8 mouse cellular contexts compared by ENCODE assay signal in the genomic region with DNA sequence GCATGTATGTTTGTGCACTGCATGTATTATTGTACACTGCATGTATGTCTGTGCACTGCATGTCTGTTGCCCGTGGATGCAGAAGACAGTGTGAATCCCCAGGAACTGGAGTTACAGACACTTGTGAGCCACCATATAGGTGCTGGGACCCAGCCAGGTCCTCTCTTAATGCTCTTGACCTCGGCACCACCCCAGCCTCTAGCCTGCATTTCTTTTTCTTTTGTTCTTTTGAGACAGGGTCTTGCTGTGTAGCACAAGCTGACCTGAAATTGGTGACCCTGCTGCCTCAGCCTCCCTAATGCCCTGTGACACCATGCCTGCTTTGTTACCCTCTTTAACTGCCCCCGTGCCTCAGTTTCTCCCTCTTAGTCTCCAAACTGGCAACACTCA. TPM values are rescaled to one million over a fixed set of nuclear protein-coding genes. Genes with fewer than 3 reads are reported as not detected.
DNase-seq lines count a peak whose midpoint lies in the region; ATAC-seq and TF ChIP-seq lines count a peak whose summit lies in the region.

No protein-coding gene starts in this region.

- H3K27ac ChIP-seq in spleen, adult 2 months (ENCODE audit: insufficient read depth, low read length): peak overlapping the region; percentile 98
- peak overlapping the region; percentile 81 for H3K27ac ChIP-seq in limb, embryonic 15.5 days
- peak overlapping the region; percentile 82 for H3K27ac ChIP-seq in stomach, embryonic 15.5 days

- H3K27me3 ChIP-seq in spleen, adult 2 months (ENCODE audit: control insufficient read depth, insufficient read depth, low read length): no peaks in the 10 kb centered on the region
- no peaks in the 10 kb centered on the region; the same call in 1 of the 2 replicates for H3K27me3 ChIP-seq in erythroblast, embryonic 14.5 days (ENCODE audit: control insufficient read depth)
- no peaks in the 10 kb centered on the region for H3K27me3 ChIP-seq in limb, embryonic 15.5 days
- no peaks in the 10 kb centered on the region for H3K27me3 ChIP-seq in stomach, embryonic 15.5 days (replicated peaks)

- H3K9me3 ChIP-seq in erythroblast, embryonic 14.5 days (ENCODE audit: control insufficient read depth, low read length): peaks cover 8% of the 10 kb centered on the region
- H3K9me3 ChIP-seq in limb, embryonic 15.5 days: no peaks in the 10 kb centered on the region
- no peaks in the 10 kb centered on the region for H3K9me3 ChIP-seq in stomach, embryonic 15.5 days

- no peak for ATAC-seq in limb, embryonic 15.5 days (ENCODE audit: insufficient number of reproducible peaks, low FRiP score, low TSS enrichment, low read depth)
- no peak for ATAC-seq in stomach, embryonic 15.5 days (ENCODE audit: insufficient read depth, low FRiP score, low read depth)

- H3K4me1 ChIP-seq in spleen, adult 2 months (ENCODE audit: control insufficient read depth, insufficient read depth, insufficient read length): peaks cover 34% of the 10 kb centered on the region; the same call in 1 of the 2 replicates
- peaks cover 40% of the 10 kb centered on the region for H3K4me1 ChIP-seq in erythroblast, embryonic 14.5 days (ENCODE audit: control insufficient read depth)
- H3K4me1 ChIP-seq in limb, embryonic 15.5 days: peaks cover 47% of the 10 kb centered on the region
- peaks cover 32% of the 10 kb centered on the region for H3K4me1 ChIP-seq in stomach, embryonic 15.5 days

- intact Hi-C loops in left cerebral cortex, postnatal 10 days (cut with DNase I): no loop called here

- 1% methylated on average over 3 of the region's 3 CpGs for WGBS in spleen, adult 2 months
- 17% methylated on average over 3 of the region's 3 CpGs for WGBS in limb, embryonic 15.5 days
- 16% methylated on average over 3 of the region's 3 CpGs for WGBS in stomach, embryonic 15.5 days

- no peak for TF ChIP-seq CTCF in spleen, adult 2 months (IDR thresholded peaks at IDR 0.05; ENCODE audit: extremely low read depth, insufficient read depth, insufficient read length, insufficient replicate concordance)

- H3K36me3 ChIP-seq in spleen, adult 2 months (ENCODE audit: control insufficient read depth, insufficient read depth, low read length): peaks cover 1% of the 10 kb centered on the region; the same call in 1 of the 2 replicates
- peaks cover 4% of the 10 kb centered on the region; the same call in 1 of the 2 replicates for H3K36me3 ChIP-seq in erythroblast, embryonic 14.5 days (ENCODE audit: control insufficient read depth)
- H3K36me3 ChIP-seq in limb, embryonic 15.5 days: no peaks in the 10 kb centered on the region
- H3K36me3 ChIP-seq in stomach, embryonic 15.5 days: no peaks in the 10 kb centered on the region

- peak overlapping the region; percentile 92 for H3K4me3 ChIP-seq in spleen, adult 2 months (ENCODE audit: extremely low read depth, insufficient read depth, insufficient read length)
- peak overlapping the region; percentile 66 for H3K4me3 ChIP-seq in erythroblast, embryonic 14.5 days (replicated peaks)
- peak overlapping the region; percentile 59 for H3K4me3 ChIP-seq in limb, embryonic 15.5 days
- peak overlapping the region; percentile 61 for H3K4me3 ChIP-seq in stomach, embryonic 15.5 days (replicated peaks)

- H3K4me2 ChIP-seq in limb, embryonic 15.5 days: peak overlapping the region; percentile 92
- peak overlapping the region; percentile 96 for H3K4me2 ChIP-seq in stomach, embryonic 15.5 days

- no peak for TF ChIP-seq POLR2A in spleen, adult 2 months (IDR thresholded peaks at IDR 0.05; ENCODE audit: low read depth, low read length)

- peak in 1 of 2 experiments; percentile 25 for DNase-seq in spleen, adult 2 months (ENCODE audit: low read depth in 1 of 2, low spot score in 2 of 2)
- no peak for DNase-seq in spleen, postnatal 36 days (ENCODE audit: low spot score in 2 of 2)
- DNase-seq in cerebellum, postnatal 36 days: no peak
- no peak for DNase-seq in spleen, adult 12 weeks (ENCODE audit: low spot score)
- DNase-seq in left cerebral cortex, postnatal 10 days (ENCODE audit: extremely low spot score in 1 of 2, low spot score in 2 of 2): no peak

- peak overlapping the region; percentile 58 for H3K9ac ChIP-seq in limb, embryonic 15.5 days
- peak overlapping the region; percentile 65 for H3K9ac ChIP-seq in stomach, embryonic 15.5 days

RNA-seq across cellular contexts. Expression of a gene that starts 0.5 kb away (rescaled TPM):
- 232 and 275 TPM in 2 replicates for polyA plus RNA-seq in spleen, adult 2 months (2012; rRNA removed)
- 0.17 and 0.35 TPM in 2 replicates for polyA plus RNA-seq in erythroblast, embryonic 14.5 days (2012)
- polyA plus RNA-seq in limb, embryonic 15.5 days (2015; fragmentation: Nextera tagmentation; extraction: Ambion mirVana): 46.1 and 52.6 TPM in 2 replicates
- polyA plus RNA-seq in stomach, embryonic 15.5 days (2015; fragmentation: Nextera tagmentation; extraction: Ambion mirVana): 29.8 and 33.7 TPM in 2 replicates
- total RNA-seq in left cerebral cortex, postnatal 10 days (2021): 10 to 100 TPM; 11.4 to 11.7 TPM

RNA-seq across cellular contexts. Expression of a gene that starts 25.6 kb away (rescaled TPM):
- polyA plus RNA-seq in spleen, adult 2 months (2012; rRNA removed): 52.9 TPM in 2 replicates
- 3.0 and 5.3 TPM in 2 replicates for polyA plus RNA-seq in erythroblast, embryonic 14.5 days (2012)
- polyA plus RNA-seq in limb, embryonic 15.5 days (2015; fragmentation: Nextera tagmentation; extraction: Ambion mirVana): 126 and 127 TPM in 2 replicates
- polyA plus RNA-seq in stomach, embryonic 15.5 days (2015; fragmentation: Nextera tagmentation; extraction: Ambion mirVana): 180 and 185 TPM in 2 replicates
- total RNA-seq in left cerebral cortex, postnatal 10 days (2021): 10 to 100 TPM; 24.4 to 25.2 TPM

RNA-seq across cellular contexts. Expression of a gene that starts 41.6 kb away (rescaled TPM):
- 165 and 208 TPM in 2 replicates for polyA plus RNA-seq in spleen, adult 2 months (2012; rRNA removed)
- 1.2 and 1.7 TPM in 2 replicates for polyA plus RNA-seq in erythroblast, embryonic 14.5 days (2012)
- 19.6 and 20.0 TPM in 2 replicates for polyA plus RNA-seq in limb, embryonic 15.5 days (2015; fragmentation: Nextera tagmentation; extraction: Ambion mirVana)
- polyA plus RNA-seq in stomach, embryonic 15.5 days (2015; fragmentation: Nextera tagmentation; extraction: Ambion mirVana): 29.2 and 34.8 TPM in 2 replicates
- total RNA-seq in left cerebral cortex, postnatal 10 days (2021): 10 to 100 TPM; 73.1 to 75.9 TPM

Comparison
In these comparisons a context has a peak if more than half of its experiments do, and no peak if none do; other contexts are left out.
1. RNA of a gene that starts 0.5 kb away (polyA plus RNA-seq): 232 to 275 TPM in spleen, adult 2 months, 46.1 to 52.6 TPM in limb, embryonic 15.5 days and 29.8 to 33.7 TPM in stomach, embryonic 15.5 days; 0.17 to 0.35 TPM in erythroblast, embryonic 14.5 days; every median in the first group is over 10 times any median in the second.
2. Peak in every context shown above with its lines, with median percentiles within 50 percentile points of each other: H3K27ac ChIP-seq and H3K4me3 ChIP-seq.